Mouse (Mus musculus): ENCODE data around the gene Neu1. TPM values are rescaled to one million over a fixed set of nuclear protein-coding genes. Genes with fewer than 3 reads are reported as not detected.
"Not testable (repeated sequence)": the region's sequence is repeated elsewhere in the genome, so short reads cannot be mapped to it uniquely, and the experiment has no call there.

Neu1 gene
- polyA plus RNA-seq, 1 experiment: 68.8 TPM

GRCm38 (mm10) chr17:34972069-34972749, 41.2 kb downstream of the Neu1 start, which contains the start of the genes Hspa1a and Hspa1l:
Gene Hspa1a, minus strand, starts transcription at chr17:34972156.
Gene Hspa1l, plus strand, starts transcription at chr17:34972703.
- H3K4me1 ChIP-seq (ENCODE audit: control insufficient read depth, insufficient read depth, insufficient read length, low read length); H3K27me3 ChIP-seq (ENCODE audit: control insufficient read depth, insufficient read depth, low read length); H3K36me3 ChIP-seq (ENCODE audit: control insufficient read depth, insufficient read depth, low read length): not testable (repeated sequence)
- 2% methylated on average over 33 of the region's 33 CpGs for WGBS
- H3K4me3 ChIP-seq (ENCODE audit: low read depth, low read length): peak within 1 kb of the TSS; percentile 62
- peak within 1 kb of the TSS; percentile 55 for H3K27ac ChIP-seq (ENCODE audit: insufficient read depth, low read depth, low read length)
- peak; percentile 60; the same call in 1 of the 2 replicates for TF ChIP-seq POLR2A (IDR thresholded peaks at IDR 0.05; ENCODE audit: low read depth, low read length)

- H3K36me3 ChIP-seq (ENCODE audit: control insufficient read depth, insufficient read depth, low read length): no peaks in the 10 kb centered on the region
- TF ChIP-seq CTCF (IDR thresholded peaks at IDR 0.05; ENCODE audit: extremely low read depth, insufficient read length, insufficient replicate concordance, low read depth, low read length) (no peak), POLR2A (IDR thresholded peaks at IDR 0.05; ENCODE audit: low read depth, low read length) (no peak)
- H3K4me3 ChIP-seq (ENCODE audit: low read depth, low read length): no peak overlapping the region
- peaks cover 2% of the 10 kb centered on the region; the same call in 1 of the 2 replicates for H3K4me1 ChIP-seq (ENCODE audit: control insufficient read depth, insufficient read depth, insufficient read length, low read length)
- no peaks in the 10 kb centered on the region for H3K27me3 ChIP-seq (ENCODE audit: control insufficient read depth, insufficient read depth, low read length)
- H3K27ac ChIP-seq (ENCODE audit: insufficient read depth, low read depth, low read length): no peak overlapping the region
- WGBS: 91% methylated on average over 3 of the region's 3 CpGs
These were observed 44.8 kb downstream of the Neu1 start for GRCm38 (mm10) chr17:34975581-34976492.

- H3K27ac ChIP-seq (ENCODE audit: insufficient read depth, low read depth, low read length): no peak overlapping the region
- H3K4me3 ChIP-seq (ENCODE audit: low read depth, low read length): no peak overlapping the region
- H3K4me1 ChIP-seq (ENCODE audit: control insufficient read depth, insufficient read depth, insufficient read length, low read length): peaks cover 4% of the 10 kb centered on the region; the same call in 1 of the 2 replicates
- 96% methylated on average over 20 of the region's 20 CpGs for WGBS
- no peak for TF ChIP-seq POLR2A (IDR thresholded peaks at IDR 0.05; ENCODE audit: low read depth, low read length)
- no peak for TF ChIP-seq CTCF (IDR thresholded peaks at IDR 0.05; ENCODE audit: extremely low read depth, insufficient read length, insufficient replicate concordance, low read depth, low read length)
- no peaks in the 10 kb centered on the region for H3K27me3 ChIP-seq (ENCODE audit: control insufficient read depth, insufficient read depth, low read length)
- H3K36me3 ChIP-seq (ENCODE audit: control insufficient read depth, insufficient read depth, low read length): no peaks in the 10 kb centered on the region
These were observed 45.9 kb downstream of the Neu1 start for GRCm38 (mm10) chr17:34977000-34977399.

- Histone ChIP-seq H3K27me3 (ENCODE audit: control insufficient read depth, insufficient read depth, low read length) (no peaks in the 10 kb centered on the region), H3K36me3 (ENCODE audit: control insufficient read depth, insufficient read depth, low read length) (no peaks in the 10 kb centered on the region), H3K27ac (ENCODE audit: insufficient read depth, low read depth, low read length) (no peak overlapping the region), H3K4me1 (ENCODE audit: control insufficient read depth, insufficient read depth, insufficient read length, low read length) (peaks cover 4% of the 10 kb centered on the region; the same call in 1 of the 2 replicates), H3K4me3 (ENCODE audit: low read depth, low read length) (no peak overlapping the region)
- WGBS: 93% methylated on average over 27 of the region's 27 CpGs
- TF ChIP-seq POLR2A (IDR thresholded peaks at IDR 0.05; ENCODE audit: low read depth, low read length): no peak
- no peak for TF ChIP-seq CTCF (IDR thresholded peaks at IDR 0.05; ENCODE audit: extremely low read depth, insufficient read length, insufficient replicate concordance, low read depth, low read length)
These were observed 47.2 kb downstream of the Neu1 start for GRCm38 (mm10) chr17:34978239-34978638.

- TF ChIP-seq CTCF (IDR thresholded peaks at IDR 0.05; ENCODE audit: extremely low read depth, insufficient read length, insufficient replicate concordance, low read depth, low read length): no peak
- TF ChIP-seq POLR2A (IDR thresholded peaks at IDR 0.05; ENCODE audit: low read depth, low read length): no peak
- Histone ChIP-seq H3K4me1 (ENCODE audit: control insufficient read depth, insufficient read depth, insufficient read length, low read length) (peaks cover 4% of the 10 kb centered on the region; the same call in 1 of the 2 replicates), H3K36me3 (ENCODE audit: control insufficient read depth, insufficient read depth, low read length) (no peaks in the 10 kb centered on the region; the same call in 1 of the 2 replicates), H3K4me3 (ENCODE audit: low read depth, low read length) (no peak overlapping the region), H3K27me3 (ENCODE audit: control insufficient read depth, insufficient read depth, low read length) (no peaks in the 10 kb centered on the region), H3K27ac (ENCODE audit: insufficient read depth, low read depth, low read length) (no peak overlapping the region)
- WGBS: 49% methylated on average over 4 of the region's 4 CpGs
These were observed 48.6 kb downstream of the Neu1 start for GRCm38 (mm10) chr17:34979631-34980030.

- no peak for TF ChIP-seq CTCF (IDR thresholded peaks at IDR 0.05; ENCODE audit: extremely low read depth, insufficient read length, insufficient replicate concordance, low read depth, low read length)
- TF ChIP-seq POLR2A (IDR thresholded peaks at IDR 0.05; ENCODE audit: low read depth, low read length): no peak
- no peak overlapping the region for H3K4me3 ChIP-seq (ENCODE audit: low read depth, low read length)
- 2% methylated on average over 2 of the region's 2 CpGs for WGBS
- H3K27ac ChIP-seq (ENCODE audit: insufficient read depth, low read depth, low read length): peak overlapping the region; percentile 25; the same call in 1 of the 2 replicates
- peaks cover 8% of the 10 kb centered on the region for H3K36me3 ChIP-seq (ENCODE audit: control insufficient read depth, insufficient read depth, low read length)
- H3K27me3 ChIP-seq (ENCODE audit: control insufficient read depth, insufficient read depth, low read length): no peaks in the 10 kb centered on the region
- peaks cover 4% of the 10 kb centered on the region; the same call in 1 of the 2 replicates for H3K4me1 ChIP-seq (ENCODE audit: control insufficient read depth, insufficient read depth, insufficient read length, low read length)
These were observed 49.6 kb downstream of the Neu1 start for GRCm38 (mm10) chr17:34980655-34981054.

Data from small intestine, adult 2 months (tissue).